Mouse (Mus musculus) CH12.LX (cell line): ENCODE measurements at regions not wholly inside any gene's neighbourhood (a gene's known extent, or its start where the extent isn't known, plus 50 kb on each side); places are given as distances from the start of the nearest gene placed in this dataset.

ENCODE experiments used
- BHLHE40 ChIP-seq: IDR thresholded peaks from 2 replicates; pipeline ENCODE4 v1.6.1; 2011; ENCODE audit warnings: mild to moderate bottlenecking, low read depth, low read length, improper control_type of control experiment
- CTCF ChIP-seq, 2 experiments: IDR thresholded peaks in 1 of 2; conservative IDR thresholded peaks in 1 of 2; 2 replicates each; pipeline ENCODE4 v1.5.1; 2011 to 2012; ENCODE audit warnings: low read depth in 2 of 2, low read length in 2 of 2, improper control_type of control experiment in 1 of 2, inconsistent platforms in 1 of 2, mild to moderate bottlenecking in 1 of 2, moderate library complexity in 1 of 2
- E2F4 ChIP-seq: IDR thresholded peaks from 2 replicates; pipeline ENCODE4 v1.6.1; 2011; ENCODE audit warnings: low read depth, low read length, improper control_type of control experiment; ENCODE audit not compliant: insufficient replicate concordance
- ELF1 ChIP-seq: IDR thresholded peaks from 2 replicates; pipeline ENCODE4 v1.6.1; 2014; ENCODE audit warnings: low read depth, mild to moderate bottlenecking, inconsistent platforms, low read length, improper control_type of control experiment
- EP300 ChIP-seq: IDR thresholded peaks from 2 replicates; pipeline ENCODE4 v1.6.1; 2011; ENCODE audit warnings: low read length, improper control_type of control experiment
- ETS1 ChIP-seq: conservative IDR thresholded peaks from 2 replicates; pipeline ENCODE4 v1.6.1; 2012; ENCODE audit warnings: low read depth, mild to moderate bottlenecking, inconsistent platforms, low read length, improper control_type of control experiment, moderate library complexity
- NRF1 ChIP-seq: IDR thresholded peaks from 2 replicates; pipeline ENCODE4 v1.6.1; 2014; ENCODE audit warnings: low read depth, mild to moderate bottlenecking, inconsistent platforms, low read length, improper control_type of control experiment, moderate library complexity
- POLR2A ChIP-seq: IDR thresholded peaks from 2 replicates; pipeline ENCODE4 v1.6.1; 2011; ENCODE audit warnings: low read depth, mild to moderate bottlenecking, improper control_type of control experiment, low read length
- RCOR1 ChIP-seq: conservative IDR thresholded peaks from 2 replicates; pipeline ENCODE4 v1.6.1; 2012; ENCODE audit warnings: low read depth, mild to moderate bottlenecking, inconsistent platforms, low read length, improper control_type of control experiment
- UBTF ChIP-seq: IDR thresholded peaks from 2 replicates; pipeline ENCODE4 v1.6.1; 2012; ENCODE audit warnings: low read depth, mild to moderate bottlenecking, inconsistent platforms, low read length, improper control_type of control experiment, moderate library complexity
- ZC3H11A ChIP-seq: IDR thresholded peaks from 2 replicates; pipeline ENCODE4 v1.6.1; 2012; ENCODE audit warnings: low read depth, mild to moderate bottlenecking, inconsistent platforms, low read length, improper control_type of control experiment

GRCm38 (mm10) chr10:126157300-126157699 lies 191.3 kb downstream of the Lrig3 start:
- TF ChIP-seq EP300 (no peak), CTCF (conservative IDR thresholded peaks at IDR 0.05 in 1 of 2, IDR thresholded peaks at IDR 0.05 in 1 of 2; ENCODE audit: low read depth in 2 of 2, low read length in 2 of 2) (no peak), ZC3H11A (no peak), ETS1 (no peak), BHLHE40 (no peak), POLR2A (no peak), UBTF (no peak), RCOR1 (no peak), E2F4 (no peak), NRF1 (no peak), ELF1 (no peak)
